Mouse (Mus musculus) heart, postnatal 0 days (tissue): ENCODE measurements around the gene Myocos. TPM values are rescaled to one million over a fixed set of nuclear protein-coding genes. Genes with fewer than 3 reads are reported as not detected.

Experiments used
- ATAC-seq: fragments of 200-750 bp; cut with Nextera tagmentation; 2 replicates; pipeline ENCODE4 v1.8.0; 2017; ENCODE audit warnings: low read depth, moderate number of reproducible peaks, moderate library complexity; ENCODE audit not compliant: insufficient read depth
- DNase-seq: peaks from one replicate; pipeline ENCODE4 v3.0.0-alpha.2; 2016; ENCODE audit warnings: low spot score
- H3K27ac ChIP-seq: fragments of 300-500 bp; sonication (generic); 2 replicates; pipeline ENCODE4 v1.5.1; 2014; ENCODE audit warnings: low read depth, mild to moderate bottlenecking
- H3K27me3 ChIP-seq: fragments of 300-500 bp; sonication (generic); 2 replicates; pipeline ENCODE4 v1.6.1; 2014; ENCODE audit warnings: low read length, mixed read lengths; ENCODE audit not compliant: control insufficient read depth, insufficient read depth
- H3K36me3 ChIP-seq: fragments of 300-500 bp; sonication (generic); replicated peaks from 2 replicates; pipeline ENCODE4 v1.6.1; 2014; ENCODE audit warnings: low read length, mixed read lengths; ENCODE audit not compliant: control insufficient read depth, insufficient read depth
- H3K4me1 ChIP-seq: fragments of 300-500 bp; sonication (generic); 2 replicates; pipeline ENCODE4 v1.6.1; 2014; ENCODE audit warnings: antibody characterized with exemption; ENCODE audit not compliant: control insufficient read depth, insufficient read depth
- H3K4me2 ChIP-seq: fragments of 300-500 bp; sonication (generic); 2 replicates; pipeline ENCODE4 v1.6.1; 2014; ENCODE audit warnings: low read depth, mild to moderate bottlenecking, low read length, moderate library complexity
- H3K4me3 ChIP-seq: fragments of 300-500 bp; sonication (generic); 2 replicates; pipeline ENCODE4 v1.5.1; 2014; ENCODE audit warnings: low read depth, low read length
- H3K9ac ChIP-seq: fragments of 300-500 bp; sonication (generic); replicated peaks from 2 replicates; pipeline ENCODE4 v1.6.1; 2014; ENCODE audit warnings: low read depth, low read length, mixed read lengths
- H3K9me3 ChIP-seq: fragments of 300-500 bp; sonication (generic); replicated peaks from 2 replicates; pipeline ENCODE4 v1.6.1; 2016; ENCODE audit warnings: low read length; ENCODE audit not compliant: control insufficient read depth
- CTCF ChIP-seq: IDR thresholded peaks from 2 replicates; pipeline ENCODE4 v1.5.1; 2016; ENCODE audit warnings: antibody characterized with exemption, control low read depth, low read depth
- EP300 ChIP-seq: IDR thresholded peaks from 2 replicates; pipeline ENCODE4 v1.6.1; 2016; ENCODE audit warnings: antibody characterized with exemption, low read depth
- WGBS: fragments of 180-500 bp; shearing (Covaris S2); extraction: QIAGEN DNeasy Blood & Tissue Kit; methylation state at CpG from one replicate; pipeline ENCODE4 v1.1.7; 2014; 5-methylcytosine and 5-hydroxymethylcytosine counted together
- microRNA-seq: library from miRNA; unstranded; fragments of <30 nt; microRNA quantifications from one replicate; pipeline ENCODE4, GENCODE M21; 2016
- polyA plus RNA-seq: library from polyadenylated mRNA; unstranded; fragments of >200 nt; fragmentation: Nextera tagmentation; extraction: Ambion mirVana; gene quantifications from 2 replicates; pipeline ENCODE4 v1.2.1, GENCODE M21; 2015
- total RNA-seq: library from RNA; depleted of rRNA; stranded (reverse); fragments of >200 nt; gene quantifications from 2 replicates; pipeline ENCODE4 v1.2.3, GENCODE M21; 2014; ENCODE audit warnings: low replicate concordance; rRNA removed

Gene Myocos
- total and polyA plus RNA-seq, 2 experiments from 2014 or later = not detected

GRCm38 (mm10) chr1:162608127-162608526, 49.9 kb downstream of the Myocos start:
- Histone ChIP-seq H3K4me3 (no peak overlapping the region), H3K27me3 (no peaks in the 10 kb centered on the region), H3K4me2 (no peak overlapping the region), H3K4me1 (no peaks in the 10 kb centered on the region), H3K9me3 (no peaks in the 10 kb centered on the region), H3K36me3 (no peaks in the 10 kb centered on the region), H3K27ac (no peak overlapping the region), H3K9ac (no peak overlapping the region)
- ATAC-seq (no peak), DNase-seq (no peak)
- WGBS = 34% methylated on average over 1 of the region's 1 CpGs
- TF ChIP-seq EP300 (no peak), CTCF (no peak)

DNA sequence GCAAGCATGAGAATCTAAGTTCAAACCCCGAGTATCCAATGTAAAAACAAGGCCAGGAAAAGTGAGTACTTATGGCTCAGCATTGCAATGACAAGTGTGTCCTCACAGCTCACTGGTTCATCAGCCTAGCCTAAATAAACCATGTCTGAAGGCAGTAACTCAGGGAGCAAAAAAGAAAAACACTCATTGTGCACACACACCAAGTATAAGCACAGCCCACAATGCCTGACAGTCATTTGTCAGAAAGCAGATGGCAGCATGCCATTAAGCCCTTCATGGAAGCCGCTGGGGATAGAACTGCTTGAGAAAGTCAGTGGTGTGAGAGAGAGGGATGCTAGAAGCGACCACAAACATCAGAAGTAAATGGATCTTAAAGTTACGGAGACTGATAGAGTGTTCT, 56.7 kb downstream of the Myocos start:
- WGBS = 72% methylated on average over 4 of the region's 4 CpGs
- no peak overlapping the region for H3K4me3 ChIP-seq
- no peaks in the 10 kb centered on the region for H3K27me3 ChIP-seq
- TF ChIP-seq CTCF = no peak
- TF ChIP-seq EP300 = no peak
- ATAC-seq (no peak), DNase-seq (no peak)
- H3K9me3 ChIP-seq = no peaks in the 10 kb centered on the region
- H3K36me3 ChIP-seq = peaks cover 23% of the 10 kb centered on the region
- H3K4me2 ChIP-seq = no peak overlapping the region
- H3K9ac ChIP-seq = no peak overlapping the region
- H3K27ac ChIP-seq = no peak overlapping the region
- no peaks in the 10 kb centered on the region for H3K4me1 ChIP-seq

DNA sequence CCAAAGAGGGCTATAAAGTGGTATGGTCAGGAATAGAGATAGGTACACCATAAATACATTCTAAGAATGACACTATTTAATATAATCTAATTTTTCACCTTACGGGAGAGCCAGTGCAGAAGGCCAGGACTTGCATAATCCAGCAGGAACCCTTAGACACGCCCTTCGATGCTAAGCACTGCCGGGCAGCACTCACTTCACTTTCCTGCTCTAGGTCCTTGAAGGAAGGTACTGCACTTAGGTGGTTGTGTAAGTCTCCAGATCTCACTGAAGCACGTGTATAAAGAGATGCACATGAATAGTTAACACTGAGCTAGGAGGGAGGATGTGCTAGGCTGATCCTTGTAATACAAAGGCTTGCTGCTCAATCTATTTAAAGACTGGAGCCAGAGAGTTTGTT, 58.4 kb downstream of the Myocos start:
- Histone ChIP-seq H3K4me2 (no peak overlapping the region), H3K4me3 (no peak overlapping the region), H3K36me3 (peaks cover 30% of the 10 kb centered on the region), H3K9me3 (no peaks in the 10 kb centered on the region), H3K4me1 (no peaks in the 10 kb centered on the region), H3K9ac (no peak overlapping the region), H3K27ac (no peak overlapping the region), H3K27me3 (no peaks in the 10 kb centered on the region)
- ATAC-seq (no peak), DNase-seq (no peak)
- no peak for TF ChIP-seq EP300
- no peak for TF ChIP-seq CTCF
- 84% methylated on average over 5 of the region's 5 CpGs for WGBS

DNA sequence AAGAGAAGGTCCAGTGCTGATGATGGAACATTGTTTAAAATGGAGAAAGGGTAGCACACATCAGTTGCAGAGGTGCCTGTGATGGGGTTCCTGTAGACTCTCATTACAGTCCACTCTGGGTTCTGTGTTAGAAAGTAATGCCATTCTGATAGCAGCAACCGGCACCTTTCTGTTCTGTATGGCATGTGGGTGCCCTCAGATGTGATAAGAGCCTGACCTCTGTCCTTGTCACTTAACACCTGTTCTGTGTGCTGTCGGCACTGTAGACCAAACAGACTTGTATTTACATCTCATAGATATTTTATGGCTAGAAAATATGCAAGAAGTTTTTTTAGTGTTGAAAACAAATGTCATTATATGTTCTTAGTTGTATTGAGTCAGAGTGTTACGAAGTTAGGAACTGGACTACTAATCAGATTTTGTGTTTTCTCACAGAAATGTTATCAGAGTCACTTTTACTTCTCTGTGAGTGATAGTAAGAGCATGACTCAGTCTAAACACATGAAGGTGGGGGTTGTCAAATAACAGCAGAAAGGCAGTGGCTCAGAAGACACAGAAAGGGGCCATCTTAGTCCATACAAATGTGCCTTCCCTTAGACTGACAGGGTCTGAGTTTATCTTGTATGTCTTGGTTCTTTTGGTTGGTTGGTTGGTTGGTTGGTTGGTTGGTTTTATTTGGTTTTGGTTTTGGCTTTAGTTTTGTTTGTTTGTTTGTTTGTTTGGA, 60.5 kb downstream of the Myocos start:
- Histone ChIP-seq H3K9ac (no peak overlapping the region), H3K4me3 (no peak overlapping the region), H3K4me1 (no peaks in the 10 kb centered on the region), H3K27me3 (no peaks in the 10 kb centered on the region), H3K27ac (no peak overlapping the region), H3K4me2 (no peak overlapping the region), H3K9me3 (no peaks in the 10 kb centered on the region), H3K36me3 (peaks cover 30% of the 10 kb centered on the region)
- no peak for ATAC-seq
- no peak for TF ChIP-seq EP300
- no peak for TF ChIP-seq CTCF
- 57% methylated on average over 3 of the region's 3 CpGs for WGBS
- DNase-seq = no peak

Small RNA genes lying within 50 kb of the gene (microRNA-seq; reads per million reads assigned to microRNA genes)
- gene Gm27616 = not detected

Other genes starting within 250 kb of the Myocos start
- gene Dnm3, start 180.2 kb downstream of the Myocos start, total RNA-seq = 2.4 and 3.0 TPM in 2 replicates
- 1.9 and 2.3 TPM in 2 replicates for gene Dnm3, start 180.2 kb downstream of the Myocos start, polyA plus RNA-seq
- gene Mettl13, start 109.7 kb downstream of the Myocos start, total RNA-seq = 10.0 and 12.4 TPM in 2 replicates
- 6.3 and 7.0 TPM in 2 replicates for gene Mettl13, start 109.7 kb downstream of the Myocos start, polyA plus RNA-seq
- gene Vamp4, start 87.7 kb downstream of the Myocos start, total RNA-seq = 4.1 and 8.3 TPM in 2 replicates
- 26.4 and 32.2 TPM in 2 replicates for gene Vamp4, start 87.7 kb downstream of the Myocos start, polyA plus RNA-seq
- 0.46 TPM in 1 of 2 replicates, not detected in the other for gene Myoc, start 19.1 kb downstream of the Myocos start, total RNA-seq
- not detected in 2 replicates for gene Myoc, start 19.1 kb downstream of the Myocos start, polyA plus RNA-seq
- 35.7 and 54.6 TPM in 2 replicates for gene Prrc2c, start 82.3 kb upstream of the Myocos start, total RNA-seq
- 55.9 and 56.5 TPM in 2 replicates for gene Prrc2c, start 82.3 kb upstream of the Myocos start, polyA plus RNA-seq
- gene Fmo4, start 155.8 kb upstream of the Myocos start, total RNA-seq = 1.3 and 3.1 TPM in 2 replicates
- gene Fmo4, start 155.8 kb upstream of the Myocos start, polyA plus RNA-seq = 0.20 and 0.32 TPM in 2 replicates
- 18.6 and 37.3 TPM in 2 replicates for gene Fmo1, start 208.4 kb upstream of the Myocos start, total RNA-seq
- gene Fmo1, start 208.4 kb upstream of the Myocos start, polyA plus RNA-seq = 12.8 and 17.0 TPM in 2 replicates
- 2.5 and 4.5 TPM in 2 replicates for gene Fmo2, start 240.5 kb upstream of the Myocos start, total RNA-seq
- gene Fmo2, start 240.5 kb upstream of the Myocos start, polyA plus RNA-seq = 4.9 and 7.3 TPM in 2 replicates